Mouse (Mus musculus) MEL-GATA-1-ER (cell line): ENCODE results near the gene Mmp27.
A peak's percentile ranks its signal among the peaks of the same experiment; 100 is the strongest.

Experiments
- DNase-seq: peaks from one replicate; pipeline ENCODE4 v3.0.0-alpha.2; 2012; ENCODE audit warnings: low read depth; ENCODE audit errors: extremely low read depth

The Mmp27 gene

GRCm38 (mm10) chr9:7602982-7603742 is 32.0 kb downstream of the Mmp27 start:
- peak; percentile 44 for DNase-seq

DNA sequence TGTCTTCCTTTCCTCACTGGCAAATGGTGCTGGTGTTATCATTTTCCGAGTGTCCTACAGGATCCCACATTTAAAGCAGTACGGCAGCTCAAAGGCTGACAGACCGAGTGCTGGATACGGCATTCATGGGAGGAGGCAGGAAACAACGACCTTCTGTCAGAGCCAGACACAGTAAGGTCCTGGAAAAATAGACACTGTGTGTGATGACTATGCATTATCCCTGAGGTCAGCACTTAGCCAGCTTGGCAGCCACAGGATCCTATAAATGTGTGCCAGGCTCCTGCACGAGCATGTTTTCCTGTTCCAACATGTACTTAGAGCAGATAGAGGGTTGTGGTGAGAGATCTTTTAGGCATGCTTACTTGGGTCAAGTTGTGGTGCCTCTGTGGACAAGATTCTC is 32.8 kb downstream of the Mmp27 start:
- no peak for DNase-seq

DNA sequence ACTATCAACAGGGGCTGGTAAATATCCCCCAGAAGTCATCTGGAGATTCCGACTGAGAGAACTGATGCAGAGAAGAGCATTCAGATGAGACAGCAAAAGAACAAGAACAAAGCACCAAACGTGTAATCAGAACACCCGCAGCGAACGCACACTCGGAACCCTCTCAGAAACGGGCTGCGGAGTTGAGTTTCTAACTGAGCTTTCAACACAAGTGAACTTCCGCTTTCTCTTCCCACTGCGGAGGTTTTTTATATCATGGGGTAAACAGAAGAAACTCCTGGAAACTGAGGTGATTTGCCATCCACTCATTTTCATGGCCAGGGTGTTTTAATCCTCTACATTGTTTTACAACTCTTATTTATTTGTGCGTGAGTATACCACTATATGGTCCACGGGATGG is 34.4 kb downstream of the Mmp27 start:
- no peak for DNase-seq

- no peak for DNase-seq
These were observed 51.4 kb downstream of the Mmp27 start for GRCm38 (mm10) chr9:7622582-7622981.

DNA sequence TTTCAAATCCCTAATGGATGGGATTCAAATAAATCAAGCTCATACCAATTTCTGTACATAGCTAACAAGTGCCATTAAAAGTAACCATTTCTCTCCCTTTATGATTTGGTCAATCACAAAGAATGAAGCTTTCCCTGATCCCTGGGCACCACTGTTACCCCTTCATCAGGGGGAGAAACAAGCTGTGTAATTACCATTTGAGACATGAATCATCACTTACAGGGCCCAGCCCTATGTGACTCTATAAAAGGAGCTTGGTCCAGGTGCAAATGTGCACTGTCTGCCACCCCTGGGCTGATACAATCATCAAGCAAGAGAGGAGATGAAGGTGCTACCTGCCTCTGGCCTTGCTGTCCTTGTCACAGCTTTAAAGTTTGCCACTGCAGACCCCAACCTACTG is 56.7 kb downstream of the Mmp27 start, which contains the start of gene Mmp20:
Gene Mmp20 (plus strand): TSS at position 301 of the 400 bp plus-strand sequence.
- DNase-seq = no peak
